Mouse (Mus musculus): ENCODE measurements at regions not wholly inside any gene's neighbourhood (a gene's known extent, or its start where the extent isn't known, plus 50 kb on each side); places are given as distances from the start of the nearest gene placed in this dataset.

DNA sequence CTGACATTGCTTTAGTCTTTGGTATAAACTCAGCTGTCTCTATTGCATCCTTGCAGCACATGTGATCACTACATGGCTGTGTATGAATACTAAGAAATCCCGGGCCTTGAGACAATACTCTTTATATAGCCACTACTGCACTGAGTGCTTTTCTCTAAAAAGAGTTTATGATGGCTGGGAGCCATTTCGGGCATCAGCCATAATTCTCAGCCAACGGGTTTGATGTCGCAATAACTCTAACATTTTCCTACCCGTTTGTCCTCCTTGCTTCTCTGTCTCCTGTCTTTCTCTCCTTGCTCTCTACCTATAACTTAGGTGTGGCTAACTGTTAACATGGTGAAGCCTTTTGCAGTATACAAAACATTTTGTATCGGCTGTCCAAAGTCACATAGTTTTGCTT lies 85.5 kb upstream of the Dap start:
- ATAC-seq (ENCODE audit: insufficient number of reproducible peaks, insufficient read depth, low FRiP score, low TSS enrichment, low read depth), result no peak
- Histone ChIP-seq H3K27ac (no peak overlapping the region), H3K9ac (replicated peaks) (no peak overlapping the region), H3K36me3 (no peaks in the 10 kb centered on the region), H3K4me1 (replicated peaks) (no peaks in the 10 kb centered on the region), H3K9me3 (no peaks in the 10 kb centered on the region), H3K27me3 (no peaks in the 10 kb centered on the region), H3K4me3 (replicated peaks) (no peak overlapping the region), H3K4me2 (no peak overlapping the region)
- WGBS, result 85% methylated on average over 6 of the region's 6 CpGs

DNA sequence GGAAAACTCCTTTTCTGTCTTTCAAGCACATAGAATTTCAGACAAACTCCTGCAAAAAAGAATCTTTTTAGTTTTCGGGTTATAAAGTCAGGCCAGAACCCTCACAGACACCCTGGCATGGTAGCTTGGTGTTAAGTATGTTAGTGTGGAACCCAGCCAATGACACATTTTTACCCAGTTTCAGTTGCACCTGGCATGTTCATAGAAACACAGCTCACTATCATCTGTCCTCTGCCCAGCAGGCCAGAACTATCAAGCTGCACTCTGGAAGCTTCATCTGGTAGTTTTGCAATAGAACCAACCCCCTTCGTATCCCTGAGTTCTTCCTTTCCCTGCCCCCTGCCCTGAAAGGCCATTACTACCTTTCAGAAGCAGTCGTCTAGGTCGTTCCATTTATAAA lies 82.4 kb upstream of the Dap start:
- Histone ChIP-seq H3K4me1 (replicated peaks) (no peaks in the 10 kb centered on the region), H3K4me2 (no peak overlapping the region), H3K9ac (replicated peaks) (no peak overlapping the region), H3K36me3 (no peaks in the 10 kb centered on the region), H3K9me3 (no peaks in the 10 kb centered on the region), H3K4me3 (replicated peaks) (no peak overlapping the region), H3K27ac (no peak overlapping the region), H3K27me3 (no peaks in the 10 kb centered on the region)
- WGBS, result 77% methylated on average over 4 of the region's 4 CpGs
- no peak for ATAC-seq (ENCODE audit: insufficient number of reproducible peaks, insufficient read depth, low FRiP score, low TSS enrichment, low read depth)

DNA sequence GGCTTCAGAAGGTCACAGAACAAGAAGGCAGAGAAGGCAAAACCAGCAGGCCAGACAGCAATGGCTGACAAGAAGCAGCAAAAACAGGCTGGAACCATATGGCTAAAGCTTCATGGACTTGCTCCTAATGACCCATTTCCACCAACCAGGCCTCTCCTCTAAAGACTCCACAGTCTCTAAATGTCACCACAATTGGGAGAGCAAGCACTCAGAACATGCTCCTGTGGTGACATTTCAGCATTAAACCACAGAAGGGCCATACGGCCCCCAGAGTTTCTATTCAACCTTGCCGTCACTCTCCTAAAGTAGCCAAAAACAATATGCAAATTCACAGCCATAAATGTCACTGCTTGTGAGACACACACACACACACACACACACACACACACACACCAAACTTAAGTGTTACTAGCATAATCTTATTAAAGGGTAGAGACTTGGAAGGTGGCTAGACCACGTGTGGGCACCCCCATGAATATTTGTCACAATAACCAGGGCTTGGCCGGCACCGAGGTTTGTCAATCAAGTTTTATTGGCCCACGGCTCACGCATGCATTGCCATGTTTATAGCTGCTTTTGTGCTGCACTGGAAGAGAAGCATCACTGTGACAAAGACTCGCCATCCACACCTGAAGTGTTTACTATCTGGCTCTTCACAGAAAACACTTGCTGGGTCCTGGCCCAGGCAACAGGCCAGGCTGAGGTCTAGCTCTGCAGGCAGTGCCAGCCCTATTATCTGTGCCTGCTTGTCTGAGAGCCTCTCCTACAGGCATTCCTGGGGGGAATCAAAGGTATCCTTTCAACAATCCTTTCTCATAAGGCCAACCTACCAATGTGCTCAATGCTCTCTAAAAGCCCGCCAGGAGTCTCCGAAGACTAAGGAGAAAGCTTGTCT lies 75.6 kb upstream of the Dap start:
- H3K4me2 ChIP-seq, result no peak overlapping the region
- H3K36me3 ChIP-seq, result no peaks in the 10 kb centered on the region
- H3K9ac ChIP-seq (replicated peaks), result no peak overlapping the region
- ATAC-seq (ENCODE audit: insufficient number of reproducible peaks, insufficient read depth, low FRiP score, low TSS enrichment, low read depth), result no peak
- H3K4me1 ChIP-seq (replicated peaks), result no peaks in the 10 kb centered on the region
- H3K4me3 ChIP-seq (replicated peaks), result no peak overlapping the region
- no peaks in the 10 kb centered on the region for H3K9me3 ChIP-seq
- no peaks in the 10 kb centered on the region for H3K27me3 ChIP-seq
- H3K27ac ChIP-seq, result no peak overlapping the region
- WGBS, result 79% methylated on average over 10 of the region's 10 CpGs

GRCm38 (mm10) chr15:31149855-31150254 lies 74.3 kb upstream of the Dap start:
- 80% methylated on average over 2 of the region's 2 CpGs for WGBS
- H3K9me3 ChIP-seq, result no peaks in the 10 kb centered on the region
- no peak for ATAC-seq (ENCODE audit: insufficient number of reproducible peaks, insufficient read depth, low FRiP score, low TSS enrichment, low read depth)
- no peak overlapping the region for H3K4me3 ChIP-seq (replicated peaks)
- H3K9ac ChIP-seq (replicated peaks), result no peak overlapping the region
- H3K4me2 ChIP-seq, result no peak overlapping the region
- no peak overlapping the region for H3K27ac ChIP-seq
- no peaks in the 10 kb centered on the region for H3K36me3 ChIP-seq
- H3K4me1 ChIP-seq (replicated peaks), result peaks cover 2% of the 10 kb centered on the region; the same call in 1 of the 2 replicates
- H3K27me3 ChIP-seq, result no peaks in the 10 kb centered on the region

GRCm38 (mm10) chr15:31150546-31151471 lies 73.3 kb upstream of the Dap start:
- Histone ChIP-seq H3K4me1 (replicated peaks) (peaks cover 11% of the 10 kb centered on the region), H3K27me3 (no peaks in the 10 kb centered on the region), H3K9me3 (no peaks in the 10 kb centered on the region), H3K27ac (no peak overlapping the region), H3K4me3 (replicated peaks) (no peak overlapping the region), H3K9ac (replicated peaks) (no peak overlapping the region), H3K36me3 (no peaks in the 10 kb centered on the region), H3K4me2 (no peak overlapping the region)
- WGBS, result 53% methylated on average over 21 of the region's 21 CpGs
- no peak for ATAC-seq (ENCODE audit: insufficient number of reproducible peaks, insufficient read depth, low FRiP score, low TSS enrichment, low read depth)

DNA sequence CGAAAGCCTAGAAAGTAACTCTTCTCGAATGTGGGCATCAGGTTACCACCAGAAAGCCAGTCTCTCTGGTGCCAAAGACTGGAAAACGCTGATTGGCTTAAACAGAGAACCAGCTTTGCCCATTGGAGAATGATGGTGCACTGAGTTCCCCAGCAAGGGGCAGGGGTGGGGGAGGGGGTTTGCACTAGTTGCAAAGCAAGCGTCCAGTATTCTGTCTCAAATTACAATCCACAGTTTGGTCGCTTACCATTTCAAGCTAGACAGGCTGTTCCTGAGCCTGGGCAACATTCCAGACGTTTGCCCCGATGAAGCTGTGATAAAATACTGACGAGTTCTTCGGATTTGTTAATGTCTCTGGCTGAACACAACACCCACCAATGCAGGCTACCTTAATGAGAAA lies 69.0 kb upstream of the Dap start:
- peak; percentile 63 for ATAC-seq (ENCODE audit: insufficient number of reproducible peaks, insufficient read depth, low FRiP score, low TSS enrichment, low read depth)
- peak overlapping the region; percentile 41 for H3K27ac ChIP-seq
- no peak overlapping the region for H3K9ac ChIP-seq (replicated peaks)
- H3K4me2 ChIP-seq, result peak overlapping the region; percentile 37
- H3K4me1 ChIP-seq (replicated peaks), result peaks cover 13% of the 10 kb centered on the region
- no peaks in the 10 kb centered on the region for H3K9me3 ChIP-seq
- WGBS, result 16% methylated on average over 9 of the region's 9 CpGs
- H3K36me3 ChIP-seq, result no peaks in the 10 kb centered on the region
- H3K4me3 ChIP-seq (replicated peaks), result no peak overlapping the region
- H3K27me3 ChIP-seq, result no peaks in the 10 kb centered on the region

DNA sequence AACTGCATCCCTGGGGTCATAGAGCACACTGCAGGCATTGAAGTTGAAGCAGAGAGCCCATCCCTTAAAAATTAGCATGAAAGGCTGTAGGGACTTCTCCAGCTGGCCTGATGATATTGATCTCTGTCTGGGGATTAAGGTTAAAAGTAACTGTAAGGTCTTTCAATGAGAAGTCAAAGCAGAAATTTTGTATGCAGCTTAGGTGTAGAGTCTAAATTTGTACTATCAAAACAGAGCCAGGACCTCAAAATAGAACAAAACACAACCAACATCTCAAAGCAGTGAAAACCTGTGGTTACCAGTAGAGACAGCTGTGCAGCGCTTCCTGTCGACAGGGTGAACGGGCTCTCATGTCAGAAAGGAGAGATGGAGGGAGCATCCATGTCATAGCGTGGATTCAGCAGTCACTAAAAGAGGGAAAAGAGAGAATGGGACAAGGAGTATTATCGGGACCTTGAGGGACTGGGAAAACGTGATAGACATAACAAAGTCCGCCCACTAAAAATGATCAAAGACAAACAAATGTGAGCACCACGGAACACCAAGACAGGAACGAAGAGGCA lies 57.5 kb upstream of the Dap start:
- no peak for ATAC-seq (ENCODE audit: insufficient number of reproducible peaks, insufficient read depth, low FRiP score, low TSS enrichment, low read depth)
- Histone ChIP-seq H3K9ac (replicated peaks) (no peak overlapping the region), H3K4me2 (no peak overlapping the region), H3K4me1 (replicated peaks) (no peaks in the 10 kb centered on the region), H3K4me3 (replicated peaks) (no peak overlapping the region), H3K27me3 (no peaks in the 10 kb centered on the region), H3K27ac (no peak overlapping the region), H3K36me3 (no peaks in the 10 kb centered on the region), H3K9me3 (no peaks in the 10 kb centered on the region)
- 82% methylated on average over 9 of the region's 9 CpGs for WGBS

DNA sequence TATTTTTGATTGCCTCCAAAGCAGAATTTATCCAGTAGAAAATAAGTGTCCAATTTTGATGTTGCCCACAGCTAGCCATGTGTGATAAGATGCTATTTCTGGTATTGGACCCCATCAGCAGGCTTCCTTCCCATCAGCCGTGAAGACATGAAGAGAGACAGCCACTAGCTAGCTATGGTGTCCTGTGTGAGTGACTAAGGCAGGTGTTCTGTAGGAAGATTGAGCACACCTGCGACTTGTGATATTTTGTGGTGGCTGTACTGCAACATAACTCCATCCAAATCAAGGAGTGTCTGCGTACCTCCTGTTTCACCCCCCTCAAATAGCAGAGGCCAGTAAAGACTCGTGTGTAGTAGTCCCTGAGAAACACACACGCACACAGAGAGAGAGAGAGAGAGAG lies 56.6 kb upstream of the Dap start:
- no peaks in the 10 kb centered on the region for H3K4me1 ChIP-seq (replicated peaks)
- H3K9me3 ChIP-seq, result no peaks in the 10 kb centered on the region
- WGBS, result 85% methylated on average over 5 of the region's 5 CpGs

DNA sequence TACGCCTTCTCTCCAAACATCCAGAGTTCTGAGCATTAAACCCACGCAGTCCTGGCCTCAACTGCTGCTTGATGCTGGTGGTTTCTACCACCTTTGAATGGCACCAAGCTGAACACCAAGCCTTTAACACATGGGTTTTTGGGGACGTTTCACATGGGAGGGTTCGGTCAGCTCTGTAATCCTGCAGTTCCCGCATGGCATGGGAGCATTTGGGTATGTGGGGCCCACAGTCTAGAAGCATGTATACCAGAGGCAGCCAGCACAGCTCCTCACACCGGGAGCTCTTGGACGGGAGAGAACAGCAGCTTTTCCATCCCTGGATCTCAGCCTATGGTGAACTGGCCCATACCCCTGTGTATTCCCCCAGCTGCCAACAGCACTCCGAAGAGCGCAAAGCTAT lies 55.9 kb upstream of the Dap start:
- WGBS, result 89% methylated on average over 9 of the region's 9 CpGs

More for the DNA sequence above, 56.6 kb upstream of the Dap start:
- peaks cover 3% of the 10 kb centered on the region; the same call in 1 of the 2 replicates for H3K27me3 ChIP-seq
- H3K4me3 ChIP-seq (replicated peaks), result no peak overlapping the region
- no peak for ATAC-seq (ENCODE audit: insufficient number of reproducible peaks, insufficient read depth, low FRiP score, low TSS enrichment, low read depth)
- H3K36me3 ChIP-seq, result no peaks in the 10 kb centered on the region
- no peak overlapping the region for H3K4me2 ChIP-seq
- H3K27ac ChIP-seq, result no peak overlapping the region
- H3K9ac ChIP-seq (replicated peaks), result no peak overlapping the region

GRCm38 (mm10) chr15:31173309-31174115 lies 50.6 kb upstream of the Dap start:
- H3K9ac ChIP-seq (replicated peaks), result no peak overlapping the region
- H3K36me3 ChIP-seq, result no peaks in the 10 kb centered on the region
- WGBS, result 79% methylated on average over 6 of the region's 6 CpGs
- H3K27ac ChIP-seq, result no peak overlapping the region
- no peak overlapping the region for H3K4me2 ChIP-seq
- no peak for ATAC-seq (ENCODE audit: insufficient number of reproducible peaks, insufficient read depth, low FRiP score, low TSS enrichment, low read depth)
- no peaks in the 10 kb centered on the region for H3K9me3 ChIP-seq
- H3K4me3 ChIP-seq (replicated peaks), result no peak overlapping the region
- peaks cover 3% of the 10 kb centered on the region; the same call in 1 of the 2 replicates for H3K27me3 ChIP-seq
- no peaks in the 10 kb centered on the region for H3K4me1 ChIP-seq (replicated peaks)

More for the DNA sequence above, 55.9 kb upstream of the Dap start:
- no peaks in the 10 kb centered on the region for H3K36me3 ChIP-seq
- peaks cover 3% of the 10 kb centered on the region; the same call in 1 of the 2 replicates for H3K27me3 ChIP-seq
- no peaks in the 10 kb centered on the region for H3K9me3 ChIP-seq
- H3K4me3 ChIP-seq (replicated peaks), result no peak overlapping the region
- H3K9ac ChIP-seq (replicated peaks), result no peak overlapping the region
- H3K27ac ChIP-seq, result no peak overlapping the region
- no peak overlapping the region for H3K4me2 ChIP-seq
- H3K4me1 ChIP-seq (replicated peaks), result no peaks in the 10 kb centered on the region
- ATAC-seq (ENCODE audit: insufficient number of reproducible peaks, insufficient read depth, low FRiP score, low TSS enrichment, low read depth), result no peak
